Mouse (Mus musculus) lung, postnatal 0 days (tissue): ENCODE data around the gene Zscan18. TPM values are rescaled to one million over a fixed set of nuclear protein-coding genes. Genes with fewer than 3 reads are reported as not detected.
"Not testable (repeated sequence)": the region's sequence is repeated elsewhere in the genome, so short reads cannot be mapped to it uniquely, and the experiment has no call there.

Experiments
- ATAC-seq: fragments of 200-750 bp; cut with Nextera tagmentation; 2 replicates; pipeline ENCODE4 v1.8.0; 2017; ENCODE audit warnings: moderate library complexity
- DNase-seq: peaks from one replicate; pipeline ENCODE4 v3.0.0-alpha.2; 2016; ENCODE audit warnings: low spot score
- H3K27ac ChIP-seq: fragments of 300-500 bp; sonication (generic); 2 replicates; pipeline ENCODE4 v1.5.1; 2014; ENCODE audit warnings: antibody characterized with exemption, mild to moderate bottlenecking, low read length, mixed read lengths
- H3K27me3 ChIP-seq: fragments of 300-500 bp; sonication (generic); replicated peaks from 2 replicates; pipeline ENCODE4 v1.6.1; 2014; ENCODE audit warnings: low read length, mixed read lengths; ENCODE audit not compliant: insufficient read depth
- H3K36me3 ChIP-seq: fragments of 300-500 bp; sonication (generic); 2 replicates; pipeline ENCODE4 v1.6.1; 2014; ENCODE audit warnings: low read length, mixed read lengths; ENCODE audit not compliant: insufficient read depth
- H3K4me1 ChIP-seq: fragments of 300-500 bp; sonication (generic); 2 replicates; pipeline ENCODE4 v1.6.1; 2014; ENCODE audit warnings: antibody characterized with exemption, low read depth, low read length, mixed read lengths; ENCODE audit not compliant: insufficient read depth
- H3K4me2 ChIP-seq: fragments of 300-500 bp; sonication (generic); replicated peaks from 2 replicates; pipeline ENCODE4 v1.6.1; 2014; ENCODE audit warnings: low read depth, mild to moderate bottlenecking, low read length, moderate library complexity, mixed read lengths
- H3K4me3 ChIP-seq: fragments of 300-500 bp; sonication (generic); 2 replicates; pipeline ENCODE4 v1.5.1; 2014; ENCODE audit warnings: low read depth, low read length
- H3K9ac ChIP-seq: fragments of 300-500 bp; sonication (generic); replicated peaks from 2 replicates; pipeline ENCODE4 v1.6.1; 2014; ENCODE audit warnings: low read depth, mild to moderate bottlenecking
- H3K9me3 ChIP-seq: fragments of 300-500 bp; sonication (generic); 2 replicates; pipeline ENCODE4 v1.6.1; 2016; ENCODE audit warnings: low read length, mixed read lengths
- CTCF ChIP-seq: IDR thresholded peaks from 2 replicates; pipeline ENCODE4 v1.5.1; 2016; ENCODE audit warnings: antibody characterized with exemption, mild to moderate bottlenecking
- EP300 ChIP-seq: IDR thresholded peaks from 2 replicates; pipeline ENCODE4 v1.6.1; 2016; ENCODE audit warnings: antibody characterized with exemption, mild to moderate bottlenecking, control low read depth
- WGBS: fragments of 180-500 bp; shearing (Covaris S2); extraction: QIAGEN DNeasy Blood & Tissue Kit; methylation state at CpG from one replicate; pipeline ENCODE4 v1.1.7; 2014; 5-methylcytosine and 5-hydroxymethylcytosine counted together
- polyA plus RNA-seq: library from polyadenylated mRNA; unstranded; fragments of >200 nt; fragmentation: Nextera tagmentation; extraction: Ambion mirVana; gene quantifications from 2 replicates; pipeline ENCODE4 v1.2.1, GENCODE M21; 2015

The Zscan18 gene
- polyA plus RNA-seq, 1 experiment from 2014 or later = 1.3 TPM

GRCm38 (mm10) chr7:12815566-12815965 is 12.1 kb upstream of the Zscan18 start:
- DNase-seq = no peak
- no peak for TF ChIP-seq EP300
- TF ChIP-seq CTCF = no peak
- Histone ChIP-seq H3K27me3 (no peaks in the 10 kb centered on the region), H3K27ac (no peak overlapping the region), H3K4me1 (no peaks in the 10 kb centered on the region), H3K9ac (no peak overlapping the region), H3K4me3 (no peak overlapping the region), H3K4me2 (no peak overlapping the region), H3K36me3 (peaks cover 10% of the 10 kb centered on the region), H3K9me3 (peaks cover 12% of the 10 kb centered on the region)
- ATAC-seq = no peak
- WGBS = 99% methylated on average over 8 of the region's 8 CpGs

DNA sequence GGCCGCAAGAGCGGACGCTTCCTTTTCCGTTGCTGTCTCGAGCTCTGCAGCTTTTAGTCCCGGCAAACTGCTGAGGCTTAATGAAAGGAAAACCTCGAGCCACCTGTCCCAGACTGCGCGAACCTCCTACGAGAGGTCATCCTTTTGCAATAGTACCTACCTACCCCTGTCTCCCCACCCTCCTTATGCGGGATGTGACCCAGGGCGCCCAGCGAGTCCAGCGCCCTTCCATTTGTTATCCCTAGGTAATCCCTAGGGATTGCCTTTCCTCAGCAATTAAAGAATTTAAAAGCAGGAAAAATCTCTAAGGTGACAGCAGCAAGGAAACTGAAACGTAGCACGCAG is 264 bp upstream of the Zscan18 start:
- H3K36me3 ChIP-seq = 0 out of 2 replicates have a peak, but pooled peaks cover 6% of the 10 kb centered on the region
- DNase-seq = no peak
- ATAC-seq = peak; percentile 49; the same call in 1 of the 2 replicates
- TF ChIP-seq EP300 = no peak
- no peaks in the 10 kb centered on the region for H3K27me3 ChIP-seq
- peak overlapping the region; percentile 55 for H3K9ac ChIP-seq
- H3K4me1 ChIP-seq = no peaks in the 10 kb centered on the region
- H3K27ac ChIP-seq = no peak overlapping the region
- H3K4me3 ChIP-seq = peak overlapping the region; percentile 44
- peak overlapping the region; percentile 64 for H3K4me2 ChIP-seq
- 0% methylated on average over 16 of the region's 16 CpGs for WGBS
- 0 out of 2 replicates have a peak, but pooled peaks cover 2% of the 10 kb centered on the region for H3K9me3 ChIP-seq

DNA sequence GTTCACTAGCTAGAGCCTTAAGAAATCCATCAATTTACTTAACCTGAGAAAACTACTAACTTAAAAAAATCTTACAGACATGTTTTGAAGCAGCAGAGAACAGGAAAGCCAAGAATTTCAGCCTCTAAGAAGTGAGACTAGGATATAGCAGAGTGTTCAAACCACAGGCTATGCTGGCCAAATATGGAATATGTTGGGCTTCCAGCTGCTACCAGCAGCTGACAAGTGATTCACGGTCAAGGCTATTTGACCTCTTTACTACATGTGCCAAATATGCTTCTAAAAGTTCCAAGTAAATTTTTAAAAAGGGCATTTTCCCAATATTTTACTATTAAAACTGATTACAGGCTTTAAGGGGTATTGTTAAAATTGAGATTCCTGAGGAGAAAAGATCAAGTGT is 3.9 kb downstream of the Zscan18 start:
- DNase-seq = no peak
- Histone ChIP-seq H3K9me3 (no peaks in the 10 kb centered on the region), H3K27ac (no peak overlapping the region)

GRCm38 (mm10) chr7:12797971-12798370 is 5.5 kb downstream of the Zscan18 start:
- no peaks in the 10 kb centered on the region for H3K4me1 ChIP-seq
- no peak overlapping the region for H3K4me3 ChIP-seq
- H3K27ac ChIP-seq = no peak overlapping the region
- no peaks in the 10 kb centered on the region for H3K27me3 ChIP-seq
- no peak overlapping the region for H3K4me2 ChIP-seq
- H3K36me3 ChIP-seq = no peaks in the 10 kb centered on the region
- DNase-seq (no peak), ATAC-seq (no peak)
- TF ChIP-seq CTCF (no peak), EP300 (no peak)
- 65% methylated on average over 2 of the region's 2 CpGs for WGBS
- no peak overlapping the region for H3K9ac ChIP-seq
- no peaks in the 10 kb centered on the region for H3K9me3 ChIP-seq

More for the DNA sequence above, 3.9 kb downstream of the Zscan18 start:
- WGBS = 59% methylated on average over 1 of the region's 1 CpGs
- Histone ChIP-seq H3K4me1 (no peaks in the 10 kb centered on the region), H3K27me3 (no peaks in the 10 kb centered on the region), H3K4me3 (no peak overlapping the region), H3K36me3 (no peaks in the 10 kb centered on the region), H3K9ac (no peak overlapping the region), H3K4me2 (no peak overlapping the region)
- no peak for TF ChIP-seq CTCF
- no peak for TF ChIP-seq EP300
- ATAC-seq = no peak

DNA sequence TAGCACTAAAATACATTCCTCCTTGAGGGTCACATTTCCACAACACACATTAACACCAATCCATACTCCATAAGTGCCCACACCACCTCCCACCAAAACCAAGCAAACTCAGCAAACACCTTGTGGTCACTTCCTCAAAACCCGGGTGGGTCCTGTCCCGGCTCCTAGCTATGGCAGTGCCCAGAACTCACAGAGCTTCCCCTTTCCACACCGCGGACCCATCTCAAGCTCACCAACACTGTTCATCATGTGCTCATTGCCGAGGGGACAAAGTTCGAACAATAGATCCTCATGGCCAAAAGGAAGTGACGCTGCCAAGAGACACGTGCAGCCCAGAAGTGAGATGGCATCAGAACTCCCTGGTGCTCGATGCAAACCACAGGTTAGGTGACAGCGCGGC is 10.8 kb downstream of the Zscan18 start:
- DNase-seq, H3K4me1 ChIP-seq, H3K4me3 ChIP-seq, H3K9ac ChIP-seq, H3K9me3 ChIP-seq, H3K36me3 ChIP-seq, H3K4me2 ChIP-seq, H3K27ac ChIP-seq, ATAC-seq, H3K27me3 ChIP-seq: not testable (repeated sequence)
- 85% methylated on average over 11 of the region's 11 CpGs for WGBS

- Histone ChIP-seq H3K4me3 (no peak overlapping the region), H3K9me3 (no peaks in the 10 kb centered on the region), H3K4me1 (no peaks in the 10 kb centered on the region), H3K4me2 (no peak overlapping the region), H3K27ac (no peak overlapping the region), H3K9ac (no peak overlapping the region), H3K27me3 (no peaks in the 10 kb centered on the region), H3K36me3 (no peaks in the 10 kb centered on the region)
- 15% methylated on average over 5 of the region's 5 CpGs for WGBS
- ATAC-seq (no peak), DNase-seq (no peak)
- TF ChIP-seq EP300 = no peak
- TF ChIP-seq CTCF = no peak
These were observed 15.4 kb downstream of the Zscan18 start for GRCm38 (mm10) chr7:12788025-12788424.

- Histone ChIP-seq H3K27ac (no peak overlapping the region), H3K4me1 (no peaks in the 10 kb centered on the region), H3K4me2 (no peak overlapping the region), H3K9ac (no peak overlapping the region), H3K9me3 (no peaks in the 10 kb centered on the region), H3K4me3 (no peak overlapping the region), H3K36me3 (no peaks in the 10 kb centered on the region), H3K27me3 (no peaks in the 10 kb centered on the region)
- DNase-seq (no peak), ATAC-seq (no peak)
- no peak for TF ChIP-seq CTCF
- TF ChIP-seq EP300 = no peak
- WGBS = 60% methylated on average over 6 of the region's 6 CpGs
These were observed 16.1 kb downstream of the Zscan18 start for GRCm38 (mm10) chr7:12787333-12787732.
